Mouse (Mus musculus) central nervous system, embryonic 14 days (tissue): Measurements from ENCODE around the gene Avpr2. TPM values are rescaled to one million over a fixed set of nuclear protein-coding genes. Genes with fewer than 3 reads are reported as not detected.

ENCODE experiments used
- polyA plus RNA-seq: library from polyadenylated mRNA; depleted of rRNA; stranded (reverse); fragments of >200 nt; gene quantifications from 2 replicates; pipeline ENCODE4 v1.2.3, GENCODE M21; 2012; rRNA removed

The Avpr2 gene
- polyA plus RNA-seq, result not detected in 2 replicates

GRCm38 (mm10) chrX:73891551-73892152 is at the start of gene Avpr2:
Gene Avpr2, plus strand, starts transcription at chrX:73892102.

DNA sequence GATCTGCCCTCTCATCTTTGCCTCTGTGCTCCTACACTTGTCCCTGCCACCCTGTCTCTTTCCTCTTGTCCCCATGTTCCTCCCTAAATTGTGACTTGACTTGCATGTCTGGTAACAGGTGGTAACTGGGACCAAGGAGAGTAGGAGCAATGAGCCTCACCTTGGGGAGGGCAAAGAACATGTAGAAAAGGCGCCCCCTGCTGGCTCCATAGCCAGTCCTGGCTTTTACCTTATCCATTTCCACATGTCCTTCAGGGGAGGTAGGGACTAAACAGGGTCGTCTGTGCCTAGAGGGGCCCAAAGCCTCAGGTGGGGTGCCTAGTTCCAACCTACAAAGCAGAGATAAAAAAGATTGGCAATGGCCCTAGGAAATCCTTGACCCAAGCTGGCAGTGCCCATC is 3.8 kb downstream of the Avpr2 start, which contains the start of gene L1cam:
TSS of gene L1cam (minus strand) at position 387 of the 400 bp plus-strand sequence.

GRCm38 (mm10) chrX:73921823-73922549 is 30.1 kb downstream of the Avpr2 start, which contains the start of the genes Arhgap4 and Naa10:
Gene Arhgap4, minus strand, starts transcription at chrX:73921870.
Gene Naa10, minus strand, starts transcription at chrX:73921944.

DNA sequence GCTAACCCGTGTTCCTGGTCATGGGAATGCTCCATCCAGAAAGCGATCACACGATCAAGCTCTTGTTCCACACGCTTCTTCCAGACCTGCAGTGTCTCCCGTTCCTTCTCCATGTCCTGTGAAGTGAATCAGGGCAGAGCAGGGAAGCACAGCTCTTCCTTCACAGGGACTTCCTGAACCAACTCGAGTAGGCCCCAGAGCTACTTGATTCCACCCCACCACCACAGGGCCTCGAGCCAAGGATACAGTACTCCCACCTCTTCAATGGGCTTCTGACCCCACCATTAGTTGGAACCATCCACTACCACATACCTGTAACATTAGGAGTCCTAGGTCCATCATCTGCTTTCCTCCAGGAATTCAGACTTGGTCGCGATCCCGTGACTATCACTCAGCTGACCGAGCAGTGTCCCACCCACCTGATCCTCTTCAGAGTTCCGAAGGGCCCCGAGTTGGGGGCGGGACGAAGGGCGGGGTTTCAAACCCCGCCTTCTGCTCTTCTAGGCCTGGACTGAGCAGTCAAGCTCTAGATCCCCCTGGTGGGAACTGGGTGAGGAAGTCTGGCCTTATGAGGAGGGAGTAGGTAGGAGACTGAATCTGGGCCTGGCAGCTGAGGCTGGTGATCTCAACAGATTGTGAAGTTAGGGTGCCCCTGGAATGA is 38.6 kb downstream of the Avpr2 start, which contains the start of gene Renbp:
TSS of gene Renbp (minus strand) at position 449 of the 661 bp plus-strand sequence.

Other genes with a start within 250 kb of the Avpr2 start
- 128 and 130 TPM in 2 replicates for gene Pnck, start 232.0 kb upstream of the Avpr2 start, polyA plus RNA-seq
- gene Slc6a8, start 219.0 kb upstream of the Avpr2 start, polyA plus RNA-seq, result 63.2 and 64.5 TPM in 2 replicates
- 51.7 and 61.3 TPM in 2 replicates for gene Bcap31, start 175.9 kb upstream of the Avpr2 start, polyA plus RNA-seq
- 15.6 and 16.2 TPM in 2 replicates for gene Abcd1, start 175.5 kb upstream of the Avpr2 start, polyA plus RNA-seq
- 0.60 and 1.2 TPM in 2 replicates for gene Plxnb3, start 135.0 kb upstream of the Avpr2 start, polyA plus RNA-seq
- 0.36 and 8.6 TPM in 2 replicates for gene Srpk3, start 117.7 kb upstream of the Avpr2 start, polyA plus RNA-seq
- 426 and 432 TPM in 2 replicates for gene Idh3g, start 105.2 kb upstream of the Avpr2 start, polyA plus RNA-seq
- gene Ssr4, start 105.1 kb upstream of the Avpr2 start, polyA plus RNA-seq, result 163 and 179 TPM in 2 replicates
- gene Pdzd4, start 67.1 kb upstream of the Avpr2 start, polyA plus RNA-seq, result 91.6 and 95.9 TPM in 2 replicates
- 172 and 174 TPM in 2 replicates for gene L1cam, start 4.0 kb downstream of the Avpr2 start, polyA plus RNA-seq
- gene Arhgap4, start 29.8 kb downstream of the Avpr2 start, polyA plus RNA-seq, result 7.8 and 7.9 TPM in 2 replicates
- gene Naa10, start 29.8 kb downstream of the Avpr2 start, polyA plus RNA-seq, result 108 TPM in 2 replicates
- 11.5 and 16.1 TPM in 2 replicates for gene Renbp, start 38.7 kb downstream of the Avpr2 start, polyA plus RNA-seq
- 71.4 and 72.6 TPM in 2 replicates for gene Hcfc1, start 74.3 kb downstream of the Avpr2 start, polyA plus RNA-seq
- gene Irak1, start 131.8 kb downstream of the Avpr2 start, polyA plus RNA-seq, result 72.9 and 74.2 TPM in 2 replicates
- 0.13 TPM in 1 of 2 replicates, not detected in the other for gene Opn1mw, start 235.4 kb downstream of the Avpr2 start, polyA plus RNA-seq
- gene Mecp2, start 243.3 kb downstream of the Avpr2 start, polyA plus RNA-seq, result 25.4 and 27.4 TPM in 2 replicates